Mouse (Mus musculus) spleen, adult 2 months (tissue): ENCODE results near the gene Zfp367.

Source experiments
- CTCF ChIP-seq: fragments of 200-500 bp; IDR thresholded peaks from 2 replicates; pipeline ENCODE4 v1.5.1; 2011; ENCODE audit warnings: mild to moderate bottlenecking, inconsistent platforms; ENCODE audit not compliant: insufficient read depth, insufficient read length, insufficient replicate concordance; ENCODE audit errors: extremely low read depth
- POLR2A ChIP-seq: fragments of 200-500 bp; IDR thresholded peaks from 2 replicates; pipeline ENCODE4 v1.6.1; 2011; ENCODE audit warnings: low read depth, low read length, inconsistent platforms

DNA sequence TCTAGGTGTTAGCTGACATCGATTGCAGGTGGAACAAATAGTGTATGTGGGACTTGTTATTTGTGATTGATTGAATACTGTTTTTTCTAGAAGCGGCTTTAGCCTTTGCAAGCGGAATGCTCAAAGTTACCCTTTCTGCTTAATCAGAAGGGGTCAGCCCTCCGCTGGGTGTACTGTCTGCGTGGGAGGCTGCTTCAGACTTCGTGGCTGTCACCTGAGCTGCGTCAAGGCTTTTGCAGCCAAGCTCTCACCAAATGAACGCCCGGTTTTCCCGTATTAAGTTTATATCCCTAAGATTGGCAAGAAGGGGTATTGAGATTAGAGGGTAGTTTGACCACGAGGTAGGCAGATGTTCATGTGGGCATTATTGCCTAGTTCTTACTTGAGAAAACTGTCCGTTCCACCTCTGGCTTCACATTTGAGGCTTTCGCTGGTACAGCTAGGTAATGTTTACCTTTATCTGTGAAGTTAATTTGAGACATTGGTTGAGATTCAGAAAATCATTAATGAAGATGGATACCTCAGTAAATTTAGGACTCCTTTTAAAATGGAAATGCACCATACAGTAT, 10.2 kb upstream of the Zfp367 start:
- TF ChIP-seq CTCF (no peak), POLR2A (no peak)
